Mouse (Mus musculus) limb, embryonic 13.5 days (tissue): ENCODE measurements at regions not wholly inside any gene's neighbourhood (a gene's known extent, or its start where the extent isn't known, plus 50 kb on each side); places are given as distances from the start of the nearest gene placed in this dataset.

Experiments used
- ATAC-seq: fragments of 200-750 bp; cut with Nextera tagmentation; 2 replicates; pipeline ENCODE4 v1.8.0; 2017; ENCODE audit warnings: low read depth, moderate number of reproducible peaks, moderate TSS enrichment; ENCODE audit not compliant: low FRiP score
- H3K27ac ChIP-seq: fragments of 300-500 bp; sonication (generic); 2 replicates; pipeline ENCODE4 v1.5.1; 2015; ENCODE audit warnings: inconsistent platforms, mild to moderate bottlenecking, moderate library complexity
- H3K27me3 ChIP-seq: fragments of 300-500 bp; sonication (generic); 2 replicates; pipeline ENCODE4 v1.6.1; 2015; ENCODE audit warnings: mild to moderate bottlenecking, inconsistent platforms
- H3K36me3 ChIP-seq: fragments of 300-500 bp; sonication (generic); 2 replicates; pipeline ENCODE4 v1.6.1; 2015; ENCODE audit warnings: inconsistent platforms, mild to moderate bottlenecking, moderate library complexity
- H3K4me1 ChIP-seq: fragments of 300-500 bp; sonication (generic); 2 replicates; pipeline ENCODE4 v1.6.1; 2015; ENCODE audit warnings: inconsistent platforms
- H3K4me2 ChIP-seq: fragments of 300-500 bp; sonication (generic); replicated peaks from 2 replicates; pipeline ENCODE4 v1.6.1; 2015; ENCODE audit warnings: inconsistent platforms, mild to moderate bottlenecking, moderate library complexity
- H3K4me3 ChIP-seq: fragments of 300-500 bp; sonication (generic); 2 replicates; pipeline ENCODE4 v1.5.1; 2015; ENCODE audit warnings: moderate library complexity, mild to moderate bottlenecking, inconsistent platforms
- H3K9ac ChIP-seq: fragments of 300-500 bp; sonication (generic); 2 replicates; pipeline ENCODE4 v1.6.1; 2015; ENCODE audit warnings: mild to moderate bottlenecking, inconsistent platforms
- H3K9me3 ChIP-seq: fragments of 300-500 bp; sonication (generic); 2 replicates; pipeline ENCODE4 v1.6.1; 2016; ENCODE audit warnings: inconsistent platforms
- WGBS: fragments of 180-500 bp; shearing (Covaris S2); methylation state at CpG from one replicate; pipeline ENCODE4 v1.1.7; 2015; 5-methylcytosine and 5-hydroxymethylcytosine counted together

DNA sequence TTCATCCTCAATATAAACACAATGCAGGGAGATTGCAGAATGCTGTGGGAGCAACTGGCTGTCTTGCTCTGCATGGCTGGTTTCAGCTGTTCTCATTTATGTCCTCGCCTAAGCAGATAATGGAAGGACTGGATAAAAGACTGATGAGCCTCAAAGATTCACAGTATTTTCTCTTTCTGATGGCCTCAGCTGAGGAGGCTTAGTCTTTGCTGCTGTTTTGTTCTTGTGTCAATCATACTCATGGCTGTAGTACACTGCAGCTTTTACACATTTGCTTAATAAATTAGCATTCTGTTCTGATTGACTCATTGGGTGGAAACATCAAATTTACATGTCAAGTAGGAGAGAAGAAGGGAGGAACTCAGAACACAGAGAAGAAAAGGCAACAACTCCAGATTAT lies 503.6 kb upstream of the Plxna2 start:
- H3K9ac ChIP-seq, result no peak overlapping the region
- 78% methylated on average over 1 of the region's 1 CpGs for WGBS
- H3K4me1 ChIP-seq, result no peaks in the 10 kb centered on the region; the same call in 1 of the 2 replicates
- no peak for ATAC-seq
- no peak overlapping the region for H3K27ac ChIP-seq
- H3K36me3 ChIP-seq, result no peaks in the 10 kb centered on the region
- no peak overlapping the region for H3K4me3 ChIP-seq
- no peak overlapping the region for H3K4me2 ChIP-seq
- peaks cover 48% of the 10 kb centered on the region for H3K27me3 ChIP-seq
- no peaks in the 10 kb centered on the region for H3K9me3 ChIP-seq

DNA sequence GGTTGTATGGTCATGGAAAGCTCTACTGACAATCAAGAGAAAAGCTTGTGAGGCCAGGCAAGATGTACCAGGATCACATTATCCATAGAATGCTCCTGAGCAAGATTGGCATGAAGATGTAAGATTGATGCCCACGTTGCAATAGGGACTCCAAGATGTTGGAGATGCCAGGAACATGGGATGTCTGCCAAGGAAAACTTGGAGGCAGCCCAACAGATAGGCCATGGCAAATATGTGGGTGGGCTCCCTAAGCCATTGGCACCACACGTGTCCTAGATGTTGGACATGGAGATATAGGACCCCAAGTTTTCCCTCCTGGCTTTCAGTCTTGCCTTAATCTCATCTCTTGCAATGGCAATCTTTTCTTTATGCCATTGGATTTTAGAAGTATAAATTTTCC lies 506.1 kb upstream of the Plxna2 start:
- no peak overlapping the region for H3K4me2 ChIP-seq
- H3K4me1 ChIP-seq, result peaks cover 8% of the 10 kb centered on the region
- H3K9ac ChIP-seq, result no peak overlapping the region
- no peak overlapping the region for H3K27ac ChIP-seq
- H3K27me3 ChIP-seq, result peaks cover 58% of the 10 kb centered on the region
- WGBS, result 84% methylated on average over 2 of the region's 2 CpGs
- no peak overlapping the region for H3K4me3 ChIP-seq
- ATAC-seq, result no peak
- no peaks in the 10 kb centered on the region for H3K9me3 ChIP-seq
- no peaks in the 10 kb centered on the region for H3K36me3 ChIP-seq

DNA sequence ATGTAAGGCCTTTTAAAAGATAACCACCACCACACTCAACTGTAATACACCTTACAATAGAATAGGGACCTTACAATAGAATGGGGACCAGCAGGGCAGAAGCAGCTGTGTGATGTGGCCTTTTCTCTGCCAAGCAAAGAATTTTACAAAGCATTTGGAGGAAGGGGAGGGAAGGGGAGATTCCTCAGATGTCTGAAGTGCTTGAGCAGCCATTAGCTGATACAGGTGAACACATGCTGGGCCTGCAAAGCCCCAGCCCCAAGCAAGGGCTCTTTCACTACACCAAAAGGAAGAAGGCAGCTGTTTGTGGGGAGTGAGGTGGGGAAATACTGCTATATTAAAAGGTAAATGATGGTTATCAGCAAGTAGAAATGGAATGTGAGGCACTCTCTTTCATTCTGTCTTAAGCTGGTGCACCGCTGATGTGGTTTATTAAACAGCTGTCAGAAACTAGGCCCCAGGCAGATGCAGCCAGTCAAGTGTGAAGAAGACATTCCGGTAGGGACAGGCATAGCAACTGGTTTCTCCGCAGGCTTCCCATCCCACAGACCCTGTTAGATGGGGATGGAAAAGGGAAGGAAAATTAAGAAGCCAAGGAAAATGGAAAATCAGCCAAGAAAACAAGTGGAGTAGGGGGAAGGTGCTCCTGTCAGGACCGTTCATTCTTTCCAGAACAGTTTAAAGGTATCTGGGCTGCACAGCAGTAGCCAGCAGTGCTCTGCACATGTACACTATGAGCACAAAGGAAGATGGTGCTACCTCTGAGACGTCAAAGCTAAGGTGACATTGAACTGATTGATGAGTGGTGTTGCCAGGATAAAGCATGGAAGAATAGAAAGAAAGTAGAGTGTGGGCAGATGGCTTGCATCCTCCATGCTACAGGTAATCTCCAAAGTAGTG lies 508.6 kb upstream of the Plxna2 start:
- 52% methylated on average over 5 of the region's 5 CpGs for WGBS
- peaks cover 73% of the 10 kb centered on the region for H3K27me3 ChIP-seq

DNA sequence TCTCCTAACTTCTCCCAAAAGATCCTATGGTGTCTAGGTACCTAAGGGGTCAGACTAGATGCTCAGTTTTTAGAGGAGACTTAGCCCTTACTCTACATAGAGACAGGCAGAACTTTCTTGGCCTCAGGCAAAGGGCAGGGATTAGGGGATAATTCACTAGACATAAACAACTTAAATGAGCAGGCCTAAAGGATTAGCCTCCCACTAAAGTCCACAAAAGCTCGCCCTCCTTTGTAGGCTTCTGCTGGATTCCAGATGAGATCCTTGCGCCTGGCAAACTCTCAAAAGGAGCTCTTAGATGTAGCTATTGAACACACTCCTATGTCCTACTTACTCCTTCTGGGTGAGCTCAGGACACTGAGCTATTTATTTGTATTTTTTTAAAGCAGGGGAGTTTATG lies 509.9 kb upstream of the Plxna2 start:
- peaks cover 78% of the 10 kb centered on the region for H3K27me3 ChIP-seq

More for the DNA sequence above, 508.6 kb upstream of the Plxna2 start:
- no peak overlapping the region for H3K4me3 ChIP-seq
- H3K9me3 ChIP-seq, result no peaks in the 10 kb centered on the region
- H3K4me2 ChIP-seq, result no peak overlapping the region
- H3K9ac ChIP-seq, result no peak overlapping the region
- no peaks in the 10 kb centered on the region for H3K36me3 ChIP-seq
- H3K4me1 ChIP-seq, result peaks cover 8% of the 10 kb centered on the region
- ATAC-seq, result no peak
- no peak overlapping the region for H3K27ac ChIP-seq

GRCm38 (mm10) chr1:194107271-194107938 lies 510.6 kb upstream of the Plxna2 start:
- H3K27ac ChIP-seq, result no peak overlapping the region
- no peak overlapping the region for H3K4me3 ChIP-seq
- H3K4me1 ChIP-seq, result peaks cover 8% of the 10 kb centered on the region
- H3K27me3 ChIP-seq, result peaks cover 78% of the 10 kb centered on the region
- no peak for ATAC-seq
- no peaks in the 10 kb centered on the region for H3K9me3 ChIP-seq
- 72% methylated on average over 3 of the region's 3 CpGs for WGBS
- H3K4me2 ChIP-seq, result no peak overlapping the region
- no peak overlapping the region for H3K9ac ChIP-seq
- no peaks in the 10 kb centered on the region for H3K36me3 ChIP-seq

More for the DNA sequence above, 509.9 kb upstream of the Plxna2 start:
- Histone ChIP-seq H3K4me2 (no peak overlapping the region), H3K36me3 (no peaks in the 10 kb centered on the region), H3K9me3 (no peaks in the 10 kb centered on the region), H3K4me1 (peaks cover 8% of the 10 kb centered on the region), H3K9ac (no peak overlapping the region), H3K4me3 (no peak overlapping the region), H3K27ac (no peak overlapping the region)
- peak; percentile 42; the same call in 1 of the 2 replicates for ATAC-seq
- 13% methylated on average over 2 of the region's 2 CpGs for WGBS

DNA sequence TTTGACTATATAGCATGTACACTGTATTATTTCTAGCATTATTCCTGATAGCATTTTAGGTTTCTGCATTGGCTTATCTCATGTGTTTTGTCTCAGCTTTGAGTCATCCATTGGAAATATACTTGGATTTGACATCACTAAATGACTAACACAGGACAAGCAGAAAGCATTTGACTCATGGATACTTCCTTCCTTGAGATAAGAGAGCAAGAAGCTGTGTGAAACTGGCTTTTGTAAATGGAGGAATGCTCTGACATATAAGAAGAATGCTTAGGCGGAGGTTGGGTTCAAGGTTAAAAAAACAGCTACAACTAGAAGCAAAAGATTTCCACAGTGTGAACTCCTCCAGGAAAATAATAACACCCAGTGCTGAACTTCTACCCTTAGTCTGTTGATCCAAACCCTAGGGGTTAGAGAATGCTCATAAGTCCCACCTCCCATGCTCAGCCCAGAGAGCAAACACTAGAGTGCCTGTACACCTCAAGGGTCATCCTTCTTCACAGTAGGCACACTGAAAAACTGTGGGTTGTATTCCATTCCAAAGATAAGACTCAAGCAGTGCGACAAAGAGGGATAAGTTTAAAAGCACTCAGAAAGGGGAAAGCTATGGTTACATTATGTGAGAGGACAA lies 528.0 kb upstream of the Plxna2 start:
- Histone ChIP-seq H3K9ac (no peak overlapping the region), H3K36me3 (no peaks in the 10 kb centered on the region), H3K9me3 (no peaks in the 10 kb centered on the region), H3K27me3 (no peaks in the 10 kb centered on the region; the same call in 1 of the 2 replicates), H3K4me2 (no peak overlapping the region), H3K27ac (no peak overlapping the region), H3K4me1 (no peaks in the 10 kb centered on the region), H3K4me3 (no peak overlapping the region)
- no peak for ATAC-seq
- WGBS, result 88% methylated on average over 2 of the region's 2 CpGs

GRCm38 (mm10) chr1:194058512-194058911 lies 559.5 kb upstream of the Plxna2 start:
- Histone ChIP-seq H3K27ac (no peak overlapping the region), H3K4me1 (no peaks in the 10 kb centered on the region), H3K4me2 (no peak overlapping the region), H3K27me3 (peaks cover 10% of the 10 kb centered on the region; the same call in 1 of the 2 replicates), H3K9ac (no peak overlapping the region), H3K36me3 (no peaks in the 10 kb centered on the region), H3K4me3 (no peak overlapping the region), H3K9me3 (no peaks in the 10 kb centered on the region; the same call in 1 of the 2 replicates)
- ATAC-seq, result peak; percentile 89
- 27% methylated on average over 5 of the region's 5 CpGs for WGBS

DNA sequence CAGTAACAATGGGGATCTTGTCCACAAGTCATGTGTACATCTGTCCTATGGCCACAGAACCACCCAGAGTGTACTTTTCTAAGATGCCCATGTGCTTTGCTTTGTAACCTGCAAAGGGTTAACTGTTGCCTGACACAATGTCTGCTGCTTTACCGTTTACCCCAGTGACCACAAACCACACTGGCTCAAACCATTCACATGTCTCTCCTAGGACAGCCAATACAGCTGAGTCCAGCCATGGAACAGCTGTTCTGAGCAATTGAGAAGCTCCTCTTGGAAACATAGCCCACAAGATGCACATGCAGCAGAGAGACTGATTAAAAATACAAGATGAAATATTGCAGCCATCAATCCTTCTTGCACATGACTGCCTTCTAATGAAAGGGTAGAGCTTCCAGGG lies 561.5 kb upstream of the Plxna2 start:
- Histone ChIP-seq H3K27me3 (0 out of 2 replicates have a peak, but pooled peaks cover 6% of the 10 kb centered on the region), H3K4me3 (no peak overlapping the region), H3K27ac (no peak overlapping the region), H3K9me3 (no peaks in the 10 kb centered on the region; the same call in 1 of the 2 replicates), H3K4me1 (no peaks in the 10 kb centered on the region), H3K9ac (no peak overlapping the region), H3K4me2 (no peak overlapping the region), H3K36me3 (no peaks in the 10 kb centered on the region)
- ATAC-seq, result no peak
- 5% methylated on average over 1 of the region's 1 CpGs for WGBS

- ATAC-seq, result no peak
- no peak overlapping the region for H3K4me3 ChIP-seq
- H3K4me1 ChIP-seq, result no peaks in the 10 kb centered on the region
- H3K4me2 ChIP-seq, result no peak overlapping the region
- H3K27ac ChIP-seq, result no peak overlapping the region
- 81% methylated on average over 4 of the region's 4 CpGs for WGBS
- no peaks in the 10 kb centered on the region; the same call in 1 of the 2 replicates for H3K9me3 ChIP-seq
- H3K27me3 ChIP-seq, result no peaks in the 10 kb centered on the region
- no peaks in the 10 kb centered on the region for H3K36me3 ChIP-seq
- H3K9ac ChIP-seq, result no peak overlapping the region
Observed at GRCm38 (mm10) chr1:194049746-194050351, 568.2 kb upstream of the Plxna2 start.

- Histone ChIP-seq H3K4me3 (no peak overlapping the region), H3K9me3 (no peaks in the 10 kb centered on the region), H3K27me3 (peaks cover 4% of the 10 kb centered on the region; the same call in 1 of the 2 replicates), H3K9ac (no peak overlapping the region), H3K36me3 (no peaks in the 10 kb centered on the region), H3K4me2 (no peak overlapping the region), H3K4me1 (no peaks in the 10 kb centered on the region), H3K27ac (no peak overlapping the region)
- 51% methylated on average over 8 of the region's 8 CpGs for WGBS
- no peak for ATAC-seq
Observed at GRCm38 (mm10) chr1:194041393-194042352, 576.3 kb upstream of the Plxna2 start.

DNA sequence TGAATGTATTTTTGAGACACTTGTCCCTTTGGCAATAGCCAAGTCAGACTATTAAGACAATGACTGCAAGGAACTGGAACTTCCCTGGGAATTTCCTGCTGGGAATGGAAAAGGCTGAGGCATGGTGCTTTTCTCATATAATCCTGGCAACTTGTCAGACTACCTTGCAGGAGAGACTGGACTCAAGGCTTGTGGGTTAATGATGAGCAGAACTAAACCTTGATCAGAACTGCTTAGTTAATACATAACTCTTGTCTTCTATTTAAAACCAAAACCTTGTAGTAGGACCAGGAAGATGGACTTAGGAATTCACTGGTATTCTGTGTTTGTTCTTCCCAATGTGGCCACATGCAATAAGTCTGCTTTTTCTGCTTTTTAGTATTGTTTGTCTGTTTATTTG lies 579.3 kb upstream of the Plxna2 start:
- no peak for ATAC-seq
- Histone ChIP-seq H3K9ac (no peak overlapping the region), H3K4me1 (no peaks in the 10 kb centered on the region), H3K4me2 (no peak overlapping the region), H3K27me3 (peaks cover 7% of the 10 kb centered on the region; the same call in 1 of the 2 replicates), H3K9me3 (no peaks in the 10 kb centered on the region), H3K27ac (no peak overlapping the region), H3K36me3 (no peaks in the 10 kb centered on the region), H3K4me3 (no peak overlapping the region)
